Mouse (Mus musculus) embryonic fibroblast, embryonic 13.5 days (primary cell): ENCODE measurements around the gene Dhx32.

Experiments
- CTCF ChIP-seq: IDR thresholded peaks from 2 replicates; pipeline ENCODE4 v1.5.1; 2011; ENCODE audit warnings: mild to moderate bottlenecking, control low read depth, low read length, moderate library complexity, borderline replicate concordance; ENCODE audit not compliant: insufficient read depth
- POLR2A ChIP-seq: IDR thresholded peaks from 2 replicates; pipeline ENCODE4 v1.6.1; 2011; ENCODE audit warnings: low read depth, mild to moderate bottlenecking, control low read depth, low read length, moderate library complexity

DNA sequence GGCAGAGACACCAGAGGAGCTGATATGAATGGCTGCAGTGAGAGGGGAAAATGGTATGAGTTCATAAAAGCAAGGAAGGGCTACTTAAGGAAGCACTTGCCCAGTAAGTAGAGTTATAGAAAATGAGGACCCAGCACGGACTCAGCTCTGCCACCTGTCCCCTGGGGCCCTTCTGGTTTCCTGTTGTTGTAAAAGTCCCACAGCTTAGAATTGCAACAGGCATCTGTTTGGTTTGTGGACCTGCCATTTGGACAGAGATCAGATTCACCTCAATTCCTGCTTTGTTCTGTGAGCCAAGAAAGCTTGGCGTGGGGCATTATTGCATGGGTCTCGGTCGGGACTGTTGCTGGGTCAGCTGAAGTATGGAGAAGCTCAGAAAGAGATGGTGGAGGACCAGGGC lies 67.1 kb downstream of the Dhx32 start:
- TF ChIP-seq CTCF: no peak
- TF ChIP-seq POLR2A: no peak
